Mouse (Mus musculus) Patski (cell line): ENCODE data around the gene Lyl1. TPM values are rescaled to one million over a fixed set of nuclear protein-coding genes. Genes with fewer than 3 reads are reported as not detected.

Source experiments
- ATAC-seq: fragments of 100-300 bp; one replicate; pipeline ENCODE4 v1.8.0; 2021
- CTCF ChIA-PET: fragments of 350-600 bp; sonication (Branson Sonifier 250); formaldehyde crosslinking; loops from one replicate; lab custom pipeline; 2022; ENCODE audit warnings: inconsistent platforms; lab: Charles Lee
- POLR2A ChIA-PET: fragments of 350-600 bp; sonication (Branson Sonifier 250); formaldehyde crosslinking; loops from one replicate; lab custom pipeline; 2022; ENCODE audit warnings: antibody characterized with exemption, inconsistent platforms; lab: Charles Lee
- DNase-seq: peaks from one replicate; pipeline ENCODE4 v3.0.0-alpha.2; 2011; ENCODE audit warnings: low read depth, low spot score
- H3K27me3 ChIP-seq: fragments of 371-371 bp; one replicate; pipeline ENCODE4 v1.5.1; 2021
- CTCF ChIP-seq: fragments of 100-300 bp; IDR thresholded peaks from one replicate; pipeline ENCODE4 v1.5.1; 2021
- in situ Hi-C: fragments of 300-500 bp; cut with MboI; formaldehyde crosslinking; loops from 3 replicates; pipeline ENCODE4 v1.11.1; 2018; ENCODE audit warnings: low pct_unique_long_range_greater_than_20kb, mixed read lengths
- polyA plus RNA-seq: library from polyadenylated mRNA; unstranded; gene quantifications from one replicate; pipeline ENCODE4 v1.2.3, GENCODE M21; 2021

Gene Lyl1
- polyA plus RNA-seq, 1 experiment from 2014 or later = 0.13 TPM

DNA sequence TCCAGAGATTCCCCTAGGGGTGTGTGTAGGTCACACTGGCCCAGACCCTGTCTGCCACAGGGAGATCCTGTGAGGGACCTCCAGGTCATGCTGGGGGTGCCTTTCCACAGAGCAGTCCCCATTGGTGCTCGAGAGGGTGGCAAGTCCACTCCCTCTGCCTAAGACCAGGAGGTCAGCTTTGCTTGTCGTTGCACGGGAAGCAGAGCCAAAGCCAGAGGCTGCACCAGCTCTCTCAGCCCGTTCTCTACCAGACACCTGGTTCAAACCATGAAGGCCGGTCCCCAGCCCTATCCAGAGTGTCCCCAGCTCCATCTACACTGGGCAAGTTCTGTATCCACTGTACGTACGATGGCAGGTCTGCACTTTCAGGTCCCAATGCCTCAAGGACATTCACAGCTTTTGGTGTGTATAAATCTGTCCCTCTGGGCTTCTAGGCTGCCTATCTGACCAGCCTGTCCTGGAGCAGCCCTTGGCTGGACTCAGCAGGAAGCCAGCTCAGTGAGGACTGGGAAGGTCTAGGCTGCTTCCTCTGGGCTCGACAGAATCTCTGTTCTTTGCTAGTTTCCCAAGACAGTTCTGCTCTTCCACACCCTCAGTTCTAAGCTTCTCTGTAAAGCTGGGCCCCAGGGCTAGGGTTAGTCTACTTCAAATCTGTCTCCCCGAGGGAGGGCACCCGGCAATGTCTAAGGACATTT, 24.1 kb downstream of the Lyl1 start:
- CTCF ChIA-PET = interaction anchor here (1.0 to 2.7 kb wide), 7 partner anchors 12 to 90 kb away, joined by 4 to 14 read pairs (median 5); no protein-coding TSS in a partner anchor
- POLR2A ChIA-PET = interaction anchor here (0.5 to 0.6 kb wide), 2 partner anchors 45 to 311 kb away, joined by 3 to 7 read pairs; partner anchors contain the start of gene Tnpo2
- in situ Hi-C loops = no loop called here
- ATAC-seq (no peak), DNase-seq (no peak)
- H3K27me3 ChIP-seq = no peaks in the 10 kb centered on the region
- no peak for TF ChIP-seq CTCF

DNA sequence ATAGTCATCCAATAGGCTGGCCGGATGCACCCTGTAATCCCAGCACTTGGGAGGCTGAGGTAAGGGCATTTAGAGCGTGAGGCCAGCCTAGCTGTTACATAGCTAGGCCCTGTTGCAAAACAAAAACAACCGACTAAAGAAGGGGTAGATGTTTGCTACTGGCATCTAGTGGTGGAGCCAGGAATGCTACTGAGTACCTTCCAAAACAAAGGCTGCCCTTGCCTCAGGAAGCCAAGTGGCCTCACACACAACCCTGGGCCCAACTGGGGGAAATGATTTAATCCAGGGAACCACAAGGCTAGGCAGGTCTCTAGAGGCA, 24.6 kb downstream of the Lyl1 start:
- ChIA-PET POLR2A (no interaction called here), CTCF (interaction anchor here (1.0 to 2.7 kb wide), 7 partner anchors 12 to 90 kb away, joined by 4 to 14 read pairs (median 5); no protein-coding TSS in a partner anchor)
- in situ Hi-C loops = no loop called here
- DNase-seq (no peak), ATAC-seq (peak; percentile 65)
- no peak for TF ChIP-seq CTCF
- H3K27me3 ChIP-seq = no peaks in the 10 kb centered on the region

DNA sequence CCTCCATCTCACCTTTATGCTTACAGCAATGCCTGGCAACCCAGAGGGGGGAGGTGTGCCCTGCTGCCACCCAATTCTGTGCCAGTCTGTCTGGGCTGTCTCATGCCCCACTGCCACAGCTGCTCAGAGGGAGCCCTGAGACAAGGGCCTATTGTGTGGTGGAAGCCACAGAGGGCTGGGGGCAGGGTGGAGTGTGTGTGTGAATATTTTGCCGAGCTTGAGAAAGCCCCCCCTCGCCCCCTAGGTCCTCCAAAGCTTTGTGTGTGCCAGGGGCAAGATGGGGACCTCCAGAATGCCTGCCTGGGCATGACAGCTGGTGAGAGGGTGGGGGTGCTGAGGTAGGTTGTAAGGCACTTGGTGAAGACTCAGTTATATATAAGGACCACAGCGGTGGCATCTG, 27.2 kb downstream of the Lyl1 start:
- TF ChIP-seq CTCF = no peak
- POLR2A ChIA-PET = no interaction called here

GRCm38 (mm10) chr8:84729921-84730362, 28.7 kb downstream of the Lyl1 start:
- TF ChIP-seq CTCF = no peak
- DNase-seq = no peak
- no peak for ATAC-seq
- POLR2A ChIA-PET = no interaction called here
- H3K27me3 ChIP-seq = no peaks in the 10 kb centered on the region
- CTCF ChIA-PET = interaction anchor here (0.8 to 2.7 kb wide), 5 partner anchors 8 to 93 kb away, joined by 4 to 10 read pairs (median 6); partner anchors contain the start of gene Dand5
- in situ Hi-C loops = no loop called here

More for the DNA sequence above, 27.2 kb downstream of the Lyl1 start:
- H3K27me3 ChIP-seq = no peaks in the 10 kb centered on the region
- ATAC-seq = no peak
- in situ Hi-C loops = no loop called here
- no peak for DNase-seq
- CTCF ChIA-PET = interaction anchor here (1.2 to 2.7 kb wide), 3 partner anchors 9 to 20 kb away, joined by 3 to 10 read pairs (median 6); no protein-coding TSS in a partner anchor

GRCm38 (mm10) chr8:84730541-84731370, 29.5 kb downstream of the Lyl1 start:
- CTCF ChIA-PET = interaction anchor here (0.8 to 2.7 kb wide), 4 partner anchors 19 to 92 kb away, joined by 4 to 10 read pairs (median 6); partner anchors contain the start of gene Dand5
- DNase-seq = no peak
- ATAC-seq = no peak

DNA sequence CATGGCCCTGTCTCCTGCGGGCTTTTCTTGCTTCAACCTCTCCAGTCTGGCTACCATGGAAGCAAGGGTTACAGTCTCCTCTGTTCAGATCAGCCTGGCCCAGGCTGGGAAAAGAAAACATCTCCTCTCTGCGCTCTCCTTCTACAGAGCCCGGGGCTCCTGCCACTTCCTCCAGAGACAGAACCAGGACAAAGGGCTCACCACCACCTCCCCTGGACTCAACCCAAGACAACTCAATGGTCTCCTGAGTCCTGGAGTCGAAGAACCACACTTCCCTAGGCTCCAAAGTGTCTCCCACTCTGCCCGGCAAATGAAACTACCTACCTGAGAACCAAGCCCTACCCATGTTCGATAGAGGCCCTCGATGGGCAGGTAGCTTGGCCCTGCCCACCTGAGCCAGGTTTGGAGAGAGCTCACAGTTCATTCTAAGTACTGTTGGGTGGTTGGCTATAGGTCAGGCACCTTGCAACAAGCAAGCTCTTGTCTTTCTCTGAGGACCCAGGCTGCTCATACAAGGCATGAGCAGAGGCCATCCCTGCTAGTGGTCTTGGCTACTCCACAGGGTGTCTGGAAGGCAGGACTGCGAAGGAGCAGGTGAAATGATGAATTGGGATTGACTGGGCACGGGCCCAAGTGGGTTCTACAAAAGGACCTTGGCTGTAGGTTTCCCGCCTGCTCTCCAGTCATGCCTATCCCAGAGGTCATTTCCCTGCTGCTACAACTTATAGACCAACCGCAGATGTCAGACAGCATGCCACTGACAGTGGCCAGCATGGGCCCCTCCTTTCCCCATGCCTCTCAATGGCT, 30.3 kb downstream of the Lyl1 start:
- in situ Hi-C loops = no loop called here
- POLR2A ChIA-PET = interaction anchor here (0.9 to 1.2 kb wide), 2 partner anchors 18 to 82 kb away, joined by 3 to 4 read pairs; no protein-coding TSS in a partner anchor
- CTCF ChIA-PET = interaction anchor here (0.6 to 1.8 kb wide), 3 partner anchors 28 to 628 kb away, joined by 3 to 6 read pairs (median 3); no protein-coding TSS in a partner anchor
- no peak for TF ChIP-seq CTCF
- no peaks in the 10 kb centered on the region for H3K27me3 ChIP-seq
- DNase-seq (no peak), ATAC-seq (no peak)

More at GRCm38 (mm10) chr8:84730541-84731370, 29.5 kb downstream of the Lyl1 start:
- in situ Hi-C loops = no loop called here
- no peak for TF ChIP-seq CTCF
- no peaks in the 10 kb centered on the region for H3K27me3 ChIP-seq
- POLR2A ChIA-PET = no interaction called here

DNA sequence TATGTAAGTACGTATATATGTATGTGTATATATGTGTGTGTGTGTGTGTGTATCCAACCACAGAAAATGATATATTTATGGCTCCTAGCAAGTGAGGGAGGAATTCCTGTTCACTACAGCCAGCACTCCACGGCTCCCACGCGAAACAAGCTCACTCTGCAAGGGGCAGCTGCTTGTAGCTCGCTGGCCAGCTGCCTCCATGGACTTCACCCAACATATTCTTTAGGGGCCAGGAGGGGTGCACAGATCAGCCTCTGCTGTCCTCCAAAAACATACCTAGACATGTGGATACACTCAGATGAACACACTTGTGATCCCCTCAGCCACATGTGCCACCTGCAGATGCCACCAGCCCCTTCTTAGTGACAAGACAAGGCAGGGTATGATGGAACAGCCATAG, 31.3 kb downstream of the Lyl1 start:
- in situ Hi-C loops = no loop called here
- ATAC-seq = no peak
- no peaks in the 10 kb centered on the region for H3K27me3 ChIP-seq
- POLR2A ChIA-PET = interaction anchor here (0.9 to 1.2 kb wide), 2 partner anchors 19 to 81 kb away, joined by 3 to 4 read pairs; no protein-coding TSS in a partner anchor
- TF ChIP-seq CTCF = no peak
- no peak for DNase-seq
- CTCF ChIA-PET = interaction anchor here (0.8 to 1.8 kb wide), 3 partner anchors 21 to 83 kb away, joined by 3 to 6 read pairs (median 3); no protein-coding TSS in a partner anchor

- CTCF ChIA-PET = interaction anchor here (1.0 to 1.8 kb wide), 2 partner anchors 22 to 82 kb away, joined by 3 to 6 read pairs; no protein-coding TSS in a partner anchor
- DNase-seq = no peak
- POLR2A ChIA-PET = no interaction called here
- H3K27me3 ChIP-seq = no peaks in the 10 kb centered on the region
- no peak for TF ChIP-seq CTCF
- no peak for ATAC-seq
- in situ Hi-C loops = no loop called here
These were observed 31.7 kb downstream of the Lyl1 start for GRCm38 (mm10) chr8:84732996-84733395.

DNA sequence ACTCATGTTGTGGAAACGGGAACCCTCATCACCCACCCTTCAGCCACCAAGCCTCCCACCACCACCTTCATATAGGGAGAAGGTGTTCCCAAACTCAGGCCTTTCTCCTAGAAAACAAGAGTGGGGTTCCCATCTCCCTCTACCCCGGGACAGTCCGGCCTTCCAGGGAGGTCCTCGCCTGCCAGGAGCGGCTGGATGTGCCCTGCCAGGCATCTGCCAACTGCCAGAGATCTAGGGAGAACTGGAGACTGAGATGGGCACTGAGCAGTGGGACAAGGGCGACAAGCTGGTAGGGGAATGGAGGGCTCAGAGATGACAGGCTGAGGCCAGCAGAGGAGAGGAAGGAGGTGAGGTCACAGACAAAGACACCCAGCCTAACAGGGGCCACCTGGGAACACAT, 32.7 kb downstream of the Lyl1 start:
- no peak for TF ChIP-seq CTCF
- ATAC-seq (no peak), DNase-seq (no peak)
- no peaks in the 10 kb centered on the region for H3K27me3 ChIP-seq
- ChIA-PET CTCF (interaction anchor here (1.0 to 6.0 kb wide), 2 partner anchors 75 to 79 kb away, joined by 3 to 52 read pairs; no protein-coding TSS in a partner anchor), POLR2A (no interaction called here)
- in situ Hi-C loops = no loop called here
